Mouse (Mus musculus) cerebellum, adult 11 months (tissue): ENCODE measurements around the gene Foxn1.
A peak's percentile ranks its signal among the peaks of the same experiment; 100 is the strongest.

Source experiments
- DNase-seq: peaks from one replicate; pipeline ENCODE4 v3.0.0; 2022

Foxn1 gene

DNA sequence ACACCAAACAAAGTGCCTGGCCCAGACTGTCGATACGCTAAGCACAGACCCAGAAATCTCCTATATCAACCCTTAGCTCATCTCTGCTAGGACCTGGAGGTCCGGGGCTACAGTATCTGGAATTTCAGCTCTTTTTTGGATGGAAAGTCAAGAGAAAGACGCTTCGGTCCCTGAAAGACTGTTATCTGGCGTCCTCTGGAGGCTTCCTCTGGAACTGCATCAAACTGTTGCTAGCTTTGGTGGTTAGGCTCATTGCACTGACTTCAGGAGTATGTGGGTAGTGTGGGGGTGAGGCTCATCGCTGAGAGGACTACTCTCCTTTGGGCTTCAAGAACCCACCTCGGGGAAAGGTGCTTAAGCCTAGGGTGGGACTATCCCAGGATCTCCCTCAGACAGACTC is 13.3 kb upstream of the Foxn1 start:
- peak; percentile 44 for DNase-seq

DNA sequence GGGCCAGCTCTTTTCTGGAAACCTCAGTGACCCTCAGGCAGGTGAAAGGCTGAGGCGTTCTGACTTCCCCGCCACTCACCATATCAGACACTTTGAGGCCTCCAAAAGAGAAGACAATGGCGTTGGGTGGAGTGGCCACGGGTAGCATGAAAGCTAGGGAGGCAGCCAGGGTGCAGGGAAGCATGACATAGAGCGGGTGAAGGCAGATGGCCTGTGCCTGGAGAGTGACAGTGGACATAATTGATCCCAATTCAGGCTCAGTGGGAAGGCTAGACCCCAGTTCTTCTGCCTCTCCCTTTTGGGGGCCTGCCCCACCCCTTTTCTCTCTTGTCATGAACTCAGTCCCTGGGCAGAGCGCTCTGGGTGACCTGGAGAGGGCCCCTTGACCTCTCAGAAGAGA is 11.9 kb upstream of the Foxn1 start:
- no peak for DNase-seq

DNA sequence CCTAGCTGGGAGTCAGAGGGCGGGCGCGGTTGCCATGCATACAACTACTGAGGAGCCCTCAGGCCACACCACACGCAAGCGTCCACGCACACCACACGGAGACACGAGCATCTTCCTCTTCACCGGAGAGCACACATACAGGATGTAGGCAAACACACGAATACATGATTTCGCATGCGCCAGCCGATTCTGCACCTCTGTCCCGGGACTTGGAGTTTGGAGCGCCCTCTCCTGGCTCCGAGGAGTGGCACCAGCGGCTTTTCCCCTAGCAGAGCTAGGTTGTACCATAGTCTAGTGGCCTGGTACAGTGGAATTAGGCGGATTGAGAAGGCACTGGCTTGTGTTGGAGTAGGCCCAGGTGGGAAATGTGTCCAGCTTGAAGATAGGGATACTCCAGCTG is 11.0 kb upstream of the Foxn1 start:
- DNase-seq, result peak; percentile 36

DNA sequence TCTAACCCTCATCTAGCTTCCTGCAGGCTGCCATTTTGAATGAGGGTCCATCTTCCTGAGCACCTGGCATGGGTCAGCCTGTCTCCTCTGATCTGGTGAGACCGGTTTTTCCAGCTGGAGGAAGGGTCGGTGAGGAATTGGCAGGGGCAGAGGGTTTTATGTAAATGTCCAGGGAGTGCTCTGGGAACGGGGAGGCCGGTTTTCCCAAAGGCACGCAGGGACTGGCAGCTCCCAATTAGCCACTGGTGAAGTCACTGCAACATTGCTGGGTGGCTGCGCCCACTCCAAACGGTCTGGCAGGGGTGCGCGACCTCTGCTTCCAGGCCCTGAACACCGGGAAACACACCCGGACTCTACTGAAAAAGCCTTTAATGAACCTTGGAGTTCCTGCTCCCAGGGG is 10.6 kb upstream of the Foxn1 start:
- DNase-seq, result no peak

DNA sequence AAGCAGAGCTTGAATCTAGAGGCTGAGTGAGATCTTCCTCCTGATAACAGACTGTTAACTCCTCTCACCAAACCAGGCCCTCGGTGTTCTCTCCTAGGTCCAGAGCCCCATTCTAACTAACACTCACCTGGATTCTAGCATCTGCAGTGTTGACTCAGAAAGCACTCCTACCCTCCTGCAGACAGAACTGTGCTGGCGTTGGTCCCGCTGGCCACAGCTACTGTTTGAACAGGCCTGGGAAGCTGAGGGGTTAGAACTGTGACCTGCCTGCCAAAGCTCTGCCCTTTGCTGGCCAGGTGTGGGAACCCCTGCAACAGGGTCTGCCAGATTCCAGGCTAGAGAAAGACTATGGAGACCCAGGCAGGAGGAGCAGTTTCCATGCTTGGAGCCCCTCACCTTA is 6.4 kb upstream of the Foxn1 start:
- no peak for DNase-seq

DNA sequence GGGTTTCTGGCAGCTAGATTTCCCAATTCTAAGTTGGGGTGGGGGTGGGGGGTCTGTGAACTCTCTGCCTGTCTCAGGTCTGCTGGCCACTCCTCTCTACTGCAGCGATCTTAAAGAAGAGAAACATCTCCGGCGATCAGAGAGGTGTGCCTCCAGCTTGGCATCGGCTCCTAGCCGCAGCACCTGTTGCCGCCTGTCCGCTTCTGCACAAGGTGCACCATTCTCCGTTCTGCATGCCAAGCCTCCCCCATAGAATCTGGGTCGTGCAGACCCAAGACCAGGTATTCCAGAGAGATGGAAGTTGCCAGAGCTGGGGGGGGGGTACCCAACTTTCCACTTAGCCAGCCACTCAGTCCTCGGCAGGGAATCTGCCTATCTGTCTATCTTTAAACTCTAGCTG is 582 bp downstream of the Foxn1 start:
- no peak for DNase-seq

DNA sequence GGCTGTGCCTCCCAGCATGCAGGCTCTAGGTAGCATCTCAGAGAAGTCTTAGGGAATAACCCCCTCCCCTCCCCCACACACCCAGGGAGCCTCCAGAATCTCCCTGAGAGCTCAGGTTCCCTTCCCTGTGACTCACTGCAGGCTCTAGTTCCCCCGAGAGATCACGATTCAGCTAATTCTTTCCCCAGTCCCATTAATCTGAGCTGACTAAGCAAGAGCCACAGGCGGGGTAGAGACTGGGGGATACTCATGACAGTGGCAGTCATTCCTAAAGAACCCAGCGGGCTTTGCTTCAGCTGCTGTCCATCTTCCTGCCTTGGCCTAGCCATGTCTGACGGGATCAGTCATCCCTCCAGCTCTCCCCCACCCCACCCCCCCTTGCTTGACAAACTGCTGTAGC is 3.7 kb downstream of the Foxn1 start:
- no peak for DNase-seq

DNA sequence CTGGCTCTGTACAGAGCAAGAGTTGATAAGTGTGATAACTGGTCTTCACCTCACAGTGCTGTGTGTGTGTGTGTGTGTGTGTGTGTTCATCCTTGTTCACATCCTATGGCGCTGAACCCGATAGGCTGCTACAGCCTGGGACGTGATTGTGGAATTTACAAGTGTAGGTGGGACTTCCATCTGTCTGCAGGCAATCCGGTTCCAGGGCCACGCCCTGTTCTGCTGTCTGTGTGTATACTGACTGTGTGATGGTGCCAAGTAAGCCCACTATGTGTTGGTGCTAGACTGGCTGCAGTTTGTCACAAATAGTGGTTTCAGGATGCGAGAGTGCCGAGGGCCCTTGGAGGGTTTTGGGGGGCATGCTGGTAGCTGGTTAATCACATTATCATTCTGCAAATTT is 4.1 kb downstream of the Foxn1 start:
- no peak for DNase-seq

DNA sequence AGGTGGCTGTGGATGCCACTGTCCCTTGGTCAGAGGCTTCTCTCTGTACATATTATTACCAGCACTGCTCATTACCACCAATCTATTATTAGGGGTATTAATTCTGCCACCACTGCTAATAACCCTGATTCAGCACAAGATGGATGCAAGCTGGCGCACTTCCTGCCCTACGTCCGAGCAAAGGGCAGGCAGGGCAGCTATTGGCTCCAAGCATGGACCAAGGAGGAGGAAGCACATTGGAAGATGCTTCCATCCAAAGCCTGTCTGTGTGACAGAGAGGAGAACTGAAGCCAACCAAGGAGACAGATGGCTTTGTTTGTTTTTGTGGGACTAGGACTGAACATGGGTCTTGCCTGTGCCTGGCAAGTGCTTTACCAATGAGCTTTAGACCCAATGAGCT is 5.4 kb downstream of the Foxn1 start:
- no peak for DNase-seq

DNA sequence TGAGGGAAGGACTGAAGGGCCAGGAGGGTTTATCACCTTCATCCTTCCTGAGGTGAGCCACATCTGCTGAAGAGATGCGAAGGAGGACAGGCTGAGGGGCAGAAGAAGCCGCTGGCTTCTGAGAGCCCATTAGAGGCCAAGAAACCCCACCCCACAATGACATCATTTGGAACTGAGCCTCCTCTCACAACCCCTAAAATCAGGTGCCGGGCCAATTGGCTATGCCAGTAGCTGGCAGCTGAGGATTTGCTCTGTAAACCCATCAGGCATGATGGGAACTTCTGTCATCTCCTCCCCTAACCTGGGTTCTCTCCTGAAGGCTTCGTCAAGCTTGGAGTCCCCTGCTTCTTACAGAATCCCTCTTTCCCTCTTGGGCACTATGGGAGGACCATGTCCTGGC is 6.0 kb downstream of the Foxn1 start:
- DNase-seq, result no peak

DNA sequence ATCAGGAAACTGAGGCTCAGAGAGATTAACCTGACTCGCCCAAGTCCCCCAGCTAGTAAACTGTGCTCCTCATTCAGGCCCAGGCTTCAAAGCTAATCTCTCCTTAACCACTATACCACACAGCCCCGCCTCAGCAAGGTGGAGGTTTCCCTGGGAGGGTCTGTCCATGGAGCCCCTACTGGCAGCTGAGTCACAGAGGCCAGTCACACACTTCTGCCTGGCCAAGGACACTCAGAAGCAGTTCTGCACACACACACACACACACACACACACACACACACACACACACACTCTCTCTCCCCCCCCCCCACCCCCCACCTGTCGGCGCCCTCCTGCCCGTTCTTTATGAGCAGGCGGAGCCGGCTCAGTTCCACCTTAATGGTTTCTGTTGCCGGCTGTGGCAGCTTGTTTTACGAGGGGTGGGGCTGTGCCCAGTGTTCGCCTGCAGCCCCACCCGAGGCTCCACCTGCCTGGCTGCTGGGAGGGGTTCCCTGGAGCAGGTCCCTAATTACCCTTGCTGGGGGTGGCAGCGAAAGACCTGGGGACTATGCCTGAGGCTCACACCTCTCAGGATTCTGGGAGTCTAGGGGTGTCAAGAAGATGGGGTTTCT is 8.7 kb downstream of the Foxn1 start:
- no peak for DNase-seq

DNA sequence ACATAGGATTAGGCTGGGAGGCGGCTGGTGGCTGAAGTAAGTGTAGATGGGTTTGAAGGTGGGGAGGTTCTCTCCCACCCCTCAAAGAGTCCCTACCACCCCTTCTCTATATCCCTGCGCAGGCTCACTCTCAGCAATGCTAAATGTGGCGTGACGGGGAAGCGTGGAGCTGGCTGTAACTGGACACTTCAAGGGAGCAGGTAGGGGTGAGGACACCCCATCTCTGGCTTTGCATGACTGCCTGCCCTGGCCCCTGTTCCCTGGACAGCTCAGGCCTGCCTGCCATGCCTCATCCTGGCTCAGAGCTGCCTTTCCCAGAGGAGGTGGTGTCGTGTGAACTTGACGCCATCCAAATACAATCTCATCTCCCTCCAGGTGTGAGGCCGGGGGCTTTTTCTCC is 12.2 kb downstream of the Foxn1 start:
- no peak for DNase-seq

DNA sequence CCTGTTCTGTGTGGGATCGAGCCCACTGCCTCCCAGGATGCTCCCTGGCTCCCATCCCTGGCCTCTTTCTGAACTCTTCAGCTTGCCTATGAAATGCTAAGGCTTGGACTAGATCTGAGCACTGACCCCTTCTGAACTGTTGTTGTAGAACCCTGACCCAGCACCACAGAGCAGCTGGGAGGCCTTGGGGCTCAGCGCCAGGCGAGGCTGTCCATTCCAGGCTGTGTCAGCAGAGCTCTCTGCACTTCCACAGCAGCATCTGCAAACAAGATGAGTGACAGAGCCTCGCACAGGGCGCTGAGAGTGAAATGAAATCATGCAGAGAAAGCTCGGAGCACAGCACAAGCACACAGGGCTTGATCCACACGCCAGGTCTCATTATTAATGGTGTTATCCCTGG is 13.7 kb downstream of the Foxn1 start:
- DNase-seq, result no peak

DNA sequence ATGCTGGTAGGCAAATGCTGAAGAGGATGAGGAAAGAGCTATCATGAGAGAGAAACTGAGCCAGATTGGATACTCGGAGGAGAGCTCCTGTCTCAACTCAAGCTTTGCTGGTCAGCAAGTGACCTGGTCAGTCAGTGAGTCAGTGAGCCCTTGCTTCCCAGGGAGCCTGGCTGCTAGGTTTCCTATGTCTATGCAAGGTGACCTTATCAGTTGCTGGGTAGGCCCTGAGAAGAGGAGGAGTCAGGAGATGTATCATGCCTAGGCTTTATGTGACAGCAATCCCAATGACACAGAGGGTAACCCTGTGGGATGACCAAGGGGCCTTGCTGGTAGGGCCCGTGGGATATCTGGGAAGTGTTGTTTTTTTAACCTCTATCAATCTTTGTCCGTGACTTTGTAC is 14.2 kb downstream of the Foxn1 start:
- DNase-seq, result no peak

DNA sequence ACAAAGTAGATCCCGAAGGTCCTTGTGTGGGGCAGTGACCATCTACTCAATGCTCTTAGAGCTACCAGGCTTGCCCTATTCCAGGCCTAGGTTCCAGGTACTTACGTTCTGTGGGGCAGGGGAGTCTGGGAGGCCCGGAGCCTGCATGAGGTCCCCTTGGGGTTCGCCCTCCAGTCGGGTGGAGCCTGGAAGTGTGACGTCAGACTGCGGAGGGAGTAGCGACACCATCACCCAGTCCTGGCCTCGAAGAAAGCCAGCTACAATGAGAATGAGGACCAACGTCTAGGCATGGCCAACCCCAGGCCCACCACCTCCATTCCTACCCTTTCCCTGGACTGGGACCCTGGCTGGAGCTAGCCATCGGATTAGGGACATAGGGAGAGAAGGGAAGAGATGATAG is 14.6 kb downstream of the Foxn1 start:
- DNase-seq, result no peak

DNA sequence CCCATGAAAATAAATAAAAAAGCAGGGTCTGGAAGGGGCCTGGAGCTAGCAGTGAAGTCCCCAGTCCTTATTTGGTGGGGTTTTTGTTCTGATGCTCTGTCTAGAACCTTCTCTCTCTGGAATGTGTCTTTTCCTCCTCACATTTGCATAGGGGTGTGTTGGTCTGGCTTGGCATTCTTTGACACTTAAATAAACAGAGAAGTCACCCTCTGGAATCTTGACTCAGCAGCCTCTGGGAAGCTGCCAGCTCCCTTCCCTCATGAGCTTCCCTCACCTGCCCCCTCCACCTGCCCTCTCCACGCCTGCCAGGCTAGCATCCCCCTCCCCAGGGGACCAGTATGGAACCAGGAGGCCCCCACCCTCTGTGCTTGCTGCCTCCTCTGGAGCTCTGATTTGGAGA is 16.0 kb downstream of the Foxn1 start:
- DNase-seq, result no peak

DNA sequence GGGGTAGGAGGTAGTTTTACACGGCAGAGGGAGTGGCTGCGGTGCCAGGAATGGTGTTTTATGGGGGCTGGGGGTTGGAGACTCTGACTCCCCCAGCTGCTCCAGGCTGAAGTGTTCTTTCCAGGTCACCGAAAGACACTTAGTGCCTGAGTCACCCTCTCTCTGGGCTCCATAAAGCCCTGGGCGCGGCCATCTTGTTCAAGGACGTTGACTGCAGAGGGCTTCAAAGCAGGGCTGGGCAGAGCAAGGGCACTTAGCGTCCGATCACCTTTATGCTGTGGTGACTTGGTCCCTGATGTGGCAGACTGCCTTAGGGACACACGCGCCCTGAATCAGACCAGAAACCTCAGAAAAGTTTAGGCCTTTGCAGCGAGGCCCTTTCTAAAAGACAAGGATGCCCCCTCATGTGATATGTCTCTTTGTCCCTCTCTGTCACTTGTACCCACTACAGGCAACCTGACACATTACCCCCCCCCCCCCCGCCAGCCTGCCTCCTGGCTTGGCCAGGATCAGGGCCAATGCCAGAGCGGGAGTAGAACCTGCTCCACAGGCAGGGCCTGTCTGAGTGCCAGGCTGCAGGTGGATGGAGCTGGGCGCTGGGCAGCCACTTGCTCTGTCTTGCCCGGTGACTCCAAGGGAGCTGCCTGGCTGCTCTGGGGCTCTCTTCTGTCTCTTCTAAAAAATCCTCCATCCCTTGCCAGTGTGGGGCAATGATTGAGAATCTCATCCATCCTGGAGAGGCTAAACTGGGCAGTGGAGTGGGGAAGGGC is 18.7 kb downstream of the Foxn1 start:
- DNase-seq, result no peak

DNA sequence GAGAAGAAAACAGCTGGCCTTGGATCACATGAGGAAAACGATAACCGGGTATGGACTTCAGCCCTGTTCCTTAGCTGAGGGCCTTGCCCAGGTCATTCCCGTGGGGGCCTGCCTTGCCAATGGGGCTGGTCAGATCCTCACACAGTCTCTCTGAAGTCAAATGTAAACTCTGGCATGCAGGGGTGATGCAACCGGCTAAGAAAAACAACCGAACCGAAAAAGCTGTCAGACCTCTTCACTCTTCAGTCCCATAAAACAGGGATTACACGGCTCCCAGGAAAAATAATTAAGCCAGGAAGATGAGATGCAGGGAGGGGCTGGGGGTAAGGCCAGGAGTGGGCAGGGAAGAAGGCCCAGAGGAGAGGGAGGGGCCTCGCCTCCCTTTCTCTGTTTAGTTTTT is 22.3 kb downstream of the Foxn1 start:
- no peak for DNase-seq

DNA sequence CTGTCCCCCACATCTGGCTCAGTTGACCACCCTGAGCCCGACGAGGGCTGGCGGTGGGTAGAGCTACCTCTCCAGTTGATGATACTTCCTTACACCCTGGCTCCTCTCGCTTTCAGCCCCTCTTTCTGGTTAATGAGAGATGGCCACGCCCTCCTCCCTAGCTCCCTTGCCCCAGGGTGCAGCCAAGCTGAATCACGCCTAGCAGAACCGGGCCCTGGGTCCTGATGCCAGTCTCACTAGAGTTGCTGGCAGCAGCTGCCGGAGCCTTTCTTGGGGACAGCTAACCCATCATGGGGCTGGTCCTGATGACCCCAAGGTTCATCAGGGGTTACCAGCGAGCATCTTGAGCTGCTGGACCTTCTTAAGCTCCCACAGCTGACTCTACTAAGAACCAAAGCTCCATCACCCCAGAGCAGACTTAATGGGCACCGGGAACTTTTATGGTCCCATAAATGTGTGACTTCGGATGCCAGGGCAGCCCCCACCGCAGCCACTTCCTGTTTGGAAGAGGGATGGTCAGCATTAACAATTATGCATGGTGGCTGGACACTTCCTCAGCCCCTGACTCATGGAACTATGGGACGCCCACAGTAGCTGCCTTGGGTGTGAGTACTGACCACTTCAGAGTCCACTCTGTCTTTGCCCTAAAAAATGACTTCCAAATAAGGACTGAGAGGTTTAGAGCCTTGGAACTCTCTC is 22.9 kb downstream of the Foxn1 start:
- DNase-seq, result no peak

DNA sequence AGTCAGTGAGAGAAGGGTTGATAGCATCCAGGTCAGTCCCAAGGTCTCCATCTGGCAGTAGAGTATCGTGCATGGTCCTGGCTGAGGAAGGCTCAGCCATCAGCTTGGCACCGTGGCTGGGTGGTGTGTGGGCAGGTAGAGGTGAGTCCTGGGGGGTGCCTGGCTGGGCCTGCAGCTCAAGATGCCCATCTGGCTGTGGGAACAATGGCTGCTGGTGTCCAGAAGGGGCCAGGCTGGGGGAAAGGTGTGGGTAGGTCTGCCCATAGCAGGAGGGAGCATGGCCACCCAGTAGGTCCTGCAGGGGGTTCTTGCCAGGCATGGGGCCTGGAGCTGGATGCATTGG is 25.6 kb downstream of the Foxn1 start:
- no peak for DNase-seq

DNA sequence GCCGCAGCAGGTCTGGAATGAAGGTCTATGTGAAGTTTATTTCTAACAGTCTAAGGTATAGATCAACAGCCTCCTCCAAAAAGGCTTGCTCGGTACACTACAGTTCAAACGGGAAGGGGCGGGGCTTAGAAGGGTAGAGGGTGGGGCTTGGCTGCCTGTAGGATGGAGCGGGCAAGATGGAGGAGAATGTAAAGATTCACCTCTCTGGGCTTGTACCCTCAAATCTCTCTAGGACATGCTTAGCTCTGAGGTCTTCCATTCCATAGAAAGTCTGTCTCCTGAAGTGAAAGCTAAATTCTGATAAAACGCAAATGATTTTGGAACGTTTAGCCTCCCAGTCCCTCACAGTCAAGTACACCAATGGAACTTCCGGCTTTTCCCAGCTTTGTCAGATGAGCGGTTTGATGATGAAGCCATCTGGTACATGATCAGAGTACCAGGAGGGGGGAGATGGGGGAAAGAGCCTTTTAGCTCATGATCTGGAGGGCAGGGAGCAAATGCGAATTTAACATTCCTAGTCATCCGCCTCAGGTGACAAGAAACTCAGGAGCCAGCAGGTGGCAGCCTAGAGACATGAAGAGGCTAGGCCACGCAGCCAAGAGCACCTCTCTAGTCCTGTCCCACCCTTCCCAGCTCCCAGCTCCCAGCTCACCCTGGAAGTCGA is 26.1 kb downstream of the Foxn1 start:
- DNase-seq, result peak; percentile 62

DNA sequence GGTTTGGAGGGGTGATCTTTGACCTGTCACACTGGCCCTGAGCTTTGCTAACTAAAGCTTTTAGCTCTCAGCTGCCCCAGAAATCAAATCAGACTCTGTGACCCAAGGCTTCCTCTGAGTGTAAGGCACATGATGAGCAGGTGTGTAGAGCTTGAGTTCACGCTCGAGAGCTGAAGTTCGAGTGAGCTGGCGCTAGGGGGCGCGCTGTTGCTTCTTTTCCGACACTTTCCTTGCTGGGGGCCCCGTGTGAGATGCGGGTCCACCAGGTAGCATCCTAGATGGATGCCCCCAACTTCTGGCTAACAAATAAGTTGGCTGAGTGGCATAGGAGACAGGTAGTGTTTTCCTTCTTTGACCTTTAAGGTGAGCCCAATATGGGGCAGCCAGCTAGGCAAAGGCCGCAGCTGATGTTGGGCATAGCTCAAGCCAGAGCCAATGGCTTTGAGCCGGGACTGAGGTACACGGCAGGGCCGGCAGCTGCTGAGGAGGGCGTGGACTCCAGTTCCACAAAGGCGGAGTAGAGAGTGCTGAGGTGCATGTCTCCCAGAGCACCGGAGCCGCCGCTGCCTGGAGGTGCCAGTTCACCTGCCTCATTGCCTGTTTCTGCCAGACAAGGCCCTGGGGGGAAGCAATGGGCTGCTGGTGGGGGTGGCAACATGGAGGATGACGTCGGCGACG is 27.9 kb downstream of the Foxn1 start:
- DNase-seq, result no peak

DNA sequence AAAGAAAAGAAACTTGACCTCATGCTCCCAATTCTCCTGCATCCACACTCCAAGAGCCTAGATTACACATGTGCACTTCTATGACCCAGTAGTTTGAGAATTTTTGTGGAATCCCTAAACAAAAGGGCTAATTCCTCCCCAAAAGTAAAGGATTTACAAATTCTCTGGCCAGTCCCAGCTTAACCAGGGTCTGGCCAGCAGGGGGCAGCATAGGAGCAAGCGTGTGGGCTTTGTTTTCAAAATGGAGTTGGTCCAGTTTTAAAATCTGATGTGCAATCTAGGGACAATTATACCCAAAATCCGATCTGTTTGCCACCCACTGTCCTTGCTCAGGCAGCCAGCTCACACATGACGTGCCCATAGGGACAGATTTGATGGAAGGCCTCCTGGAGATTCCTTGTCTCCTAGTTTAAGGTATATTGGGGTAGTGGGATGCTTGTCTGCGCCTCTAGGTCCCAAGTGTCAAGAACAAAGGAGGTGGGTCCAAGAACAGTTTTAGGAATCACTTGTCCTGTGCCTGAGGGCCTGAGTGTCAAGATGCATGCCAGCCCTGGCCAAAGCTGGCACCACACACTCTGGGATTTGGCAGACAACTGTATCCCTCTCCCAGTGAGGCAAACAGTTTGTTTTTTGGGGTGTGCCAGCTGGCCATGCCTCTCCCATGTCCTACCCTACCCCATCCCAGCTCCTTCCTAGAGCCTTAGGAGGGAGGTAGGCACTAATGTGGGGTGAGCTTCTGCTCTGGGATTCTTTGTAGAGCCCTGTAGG is 30.7 kb downstream of the Foxn1 start:
- DNase-seq, result peak; percentile 53
